Mouse (Mus musculus) hindbrain, embryonic 15.5 days (tissue): ENCODE measurements around the gene Spint2. TPM values are rescaled to one million over a fixed set of nuclear protein-coding genes. Genes with fewer than 3 reads are reported as not detected.

ENCODE experiments used
- ATAC-seq: fragments of 200-750 bp; cut with Nextera tagmentation; 2 replicates; pipeline ENCODE4 v1.8.0; 2017; ENCODE audit warnings: low read depth, moderate number of reproducible peaks, moderate TSS enrichment; ENCODE audit not compliant: low FRiP score
- H3K27ac ChIP-seq: fragments of 300-500 bp; sonication (generic); replicated peaks from 2 replicates; pipeline ENCODE4 v1.5.1; 2015; ENCODE audit warnings: mild to moderate bottlenecking, inconsistent platforms
- H3K27me3 ChIP-seq: fragments of 300-500 bp; sonication (generic); 2 replicates; pipeline ENCODE4 v1.6.1; 2015; ENCODE audit warnings: control low read depth, inconsistent platforms
- H3K36me3 ChIP-seq: fragments of 300-500 bp; sonication (generic); 2 replicates; pipeline ENCODE4 v1.6.1; 2015; ENCODE audit warnings: control low read depth, inconsistent platforms
- H3K4me1 ChIP-seq: fragments of 300-500 bp; sonication (generic); replicated peaks from 2 replicates; pipeline ENCODE4 v1.6.1; 2015; ENCODE audit warnings: control low read depth, inconsistent platforms
- H3K4me2 ChIP-seq: fragments of 300-500 bp; sonication (generic); 2 replicates; pipeline ENCODE4 v1.6.1; 2015; ENCODE audit warnings: moderate library complexity, mild to moderate bottlenecking, inconsistent platforms
- H3K4me3 ChIP-seq: fragments of 300-500 bp; sonication (generic); 2 replicates; pipeline ENCODE4 v1.5.1; 2015; ENCODE audit warnings: mild to moderate bottlenecking, inconsistent platforms
- H3K9ac ChIP-seq: fragments of 300-500 bp; sonication (generic); 2 replicates; pipeline ENCODE4 v1.6.1; 2015; ENCODE audit warnings: inconsistent platforms
- H3K9me3 ChIP-seq: fragments of 300-500 bp; sonication (generic); 2 replicates; pipeline ENCODE4 v1.6.1; 2016; ENCODE audit warnings: control low read depth, inconsistent platforms
- WGBS: fragments of 180-500 bp; shearing (Covaris S2); methylation state at CpG from one replicate; pipeline ENCODE4 v1.1.7; 2015; 5-methylcytosine and 5-hydroxymethylcytosine counted together
- polyA plus RNA-seq: library from polyadenylated mRNA; unstranded; fragments of >200 nt; fragmentation: Nextera tagmentation; extraction: Ambion mirVana; gene quantifications from 2 replicates; pipeline ENCODE4 v1.2.1, GENCODE M21; 2015

Gene Spint2
- polyA plus RNA-seq, 1 experiment from 2014 or later: 84.5 TPM

- H3K4me3 ChIP-seq: no peak overlapping the region
- H3K4me1 ChIP-seq: no peaks in the 10 kb centered on the region
- no peak overlapping the region for H3K9ac ChIP-seq
- no peaks in the 10 kb centered on the region for H3K36me3 ChIP-seq
- no peaks in the 10 kb centered on the region for H3K9me3 ChIP-seq
- H3K27ac ChIP-seq: no peak overlapping the region
- no peaks in the 10 kb centered on the region for H3K27me3 ChIP-seq
- ATAC-seq: no peak
- no peak overlapping the region for H3K4me2 ChIP-seq
- WGBS: 65% methylated on average over 4 of the region's 4 CpGs
These were observed 14.8 kb downstream of the Spint2 start for GRCm38 (mm10) chr7:29266931-29267330.

DNA sequence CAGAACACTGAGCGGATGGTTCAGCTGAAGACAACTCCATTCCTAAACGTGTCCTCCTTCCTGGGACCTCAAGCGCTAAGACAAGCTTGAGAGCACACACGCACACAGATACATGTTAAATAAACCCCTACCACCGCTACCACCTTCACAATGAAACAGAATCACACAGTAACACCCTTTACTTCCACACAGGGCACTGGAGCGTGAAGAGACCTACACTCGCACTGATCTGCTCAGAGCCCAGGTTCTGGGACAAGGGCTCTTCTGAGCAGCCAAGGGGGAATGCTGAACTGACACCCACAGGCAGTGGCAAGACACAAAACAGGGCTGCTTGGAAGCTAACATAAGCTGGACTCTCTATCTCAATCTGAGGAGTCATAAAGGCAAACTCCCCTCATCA lies 16.1 kb downstream of the Spint2 start:
- Histone ChIP-seq H3K9me3 (no peaks in the 10 kb centered on the region), H3K27me3 (no peaks in the 10 kb centered on the region), H3K4me2 (no peak overlapping the region), H3K4me1 (no peaks in the 10 kb centered on the region), H3K4me3 (no peak overlapping the region), H3K27ac (no peak overlapping the region), H3K9ac (no peak overlapping the region), H3K36me3 (no peaks in the 10 kb centered on the region)
- 85% methylated on average over 7 of the region's 7 CpGs for WGBS
- ATAC-seq: no peak

- H3K4me2 ChIP-seq: no peak overlapping the region
- no peaks in the 10 kb centered on the region for H3K9me3 ChIP-seq
- H3K36me3 ChIP-seq: no peaks in the 10 kb centered on the region
- WGBS: 94% methylated on average over 3 of the region's 3 CpGs
- no peak for ATAC-seq
- no peak overlapping the region for H3K4me3 ChIP-seq
- no peak overlapping the region for H3K9ac ChIP-seq
- H3K4me1 ChIP-seq: no peaks in the 10 kb centered on the region
- no peak overlapping the region for H3K27ac ChIP-seq
- no peaks in the 10 kb centered on the region for H3K27me3 ChIP-seq
These were observed 17.9 kb downstream of the Spint2 start for GRCm38 (mm10) chr7:29263831-29264230.

DNA sequence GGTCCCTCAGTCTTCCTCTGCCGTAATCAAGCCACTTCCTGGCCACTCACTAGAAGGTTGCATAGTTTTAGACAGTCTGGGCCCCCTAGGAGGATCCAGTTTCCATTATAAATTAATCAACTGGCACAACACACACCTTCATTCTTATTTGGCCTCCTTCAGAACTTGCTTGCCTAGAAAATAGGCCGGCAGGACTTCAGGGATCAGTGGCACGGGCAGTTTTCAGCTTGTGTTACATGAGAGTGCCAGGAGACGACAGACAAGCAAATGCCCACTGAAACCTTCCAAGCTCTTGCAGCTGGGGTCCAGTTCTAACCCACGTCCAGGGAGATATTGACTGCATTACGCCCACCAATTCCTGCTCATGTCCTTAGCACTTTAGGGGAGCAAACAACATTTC lies 19.6 kb downstream of the Spint2 start:
- Histone ChIP-seq H3K4me1 (no peaks in the 10 kb centered on the region), H3K27ac (no peak overlapping the region), H3K36me3 (no peaks in the 10 kb centered on the region), H3K9me3 (no peaks in the 10 kb centered on the region), H3K4me3 (no peak overlapping the region), H3K27me3 (no peaks in the 10 kb centered on the region), H3K4me2 (no peak overlapping the region), H3K9ac (no peak overlapping the region)
- WGBS: 84% methylated on average over 6 of the region's 6 CpGs
- ATAC-seq: no peak

- H3K9ac ChIP-seq: no peak overlapping the region
- H3K4me2 ChIP-seq: no peak overlapping the region
- no peak overlapping the region for H3K27ac ChIP-seq
- 0 out of 2 replicates have a peak, but pooled peaks cover 4% of the 10 kb centered on the region for H3K36me3 ChIP-seq
- H3K4me3 ChIP-seq: no peak overlapping the region
- no peak for ATAC-seq
- WGBS: 63% methylated on average over 10 of the region's 10 CpGs
- H3K4me1 ChIP-seq: no peaks in the 10 kb centered on the region
- no peaks in the 10 kb centered on the region for H3K27me3 ChIP-seq
- H3K9me3 ChIP-seq: no peaks in the 10 kb centered on the region
These were observed 21.7 kb downstream of the Spint2 start for GRCm38 (mm10) chr7:29259781-29260730.

- no peaks in the 10 kb centered on the region for H3K9me3 ChIP-seq
- H3K4me2 ChIP-seq: no peak overlapping the region
These were observed 24.3 kb downstream of the Spint2 start for GRCm38 (mm10) chr7:29257368-29257767.

GRCm38 (mm10) chr7:29255875-29256274 lies 25.8 kb downstream of the Spint2 start:
- Histone ChIP-seq H3K27me3 (no peaks in the 10 kb centered on the region), H3K4me3 (no peak overlapping the region), H3K9me3 (no peaks in the 10 kb centered on the region), H3K36me3 (0 out of 2 replicates have a peak, but pooled peaks cover 7% of the 10 kb centered on the region), H3K9ac (no peak overlapping the region), H3K27ac (no peak overlapping the region), H3K4me1 (no peaks in the 10 kb centered on the region), H3K4me2 (no peak overlapping the region)
- 81% methylated on average over 4 of the region's 4 CpGs for WGBS
- no peak for ATAC-seq

More at GRCm38 (mm10) chr7:29257368-29257767, 24.3 kb downstream of the Spint2 start:
- no peak overlapping the region for H3K27ac ChIP-seq
- H3K4me1 ChIP-seq: no peaks in the 10 kb centered on the region
- no peak overlapping the region for H3K4me3 ChIP-seq
- ATAC-seq: no peak
- no peaks in the 10 kb centered on the region for H3K27me3 ChIP-seq
- 0 out of 2 replicates have a peak, but pooled peaks cover 7% of the 10 kb centered on the region for H3K36me3 ChIP-seq
- H3K9ac ChIP-seq: no peak overlapping the region
- WGBS: 79% methylated on average over 1 of the region's 1 CpGs

DNA sequence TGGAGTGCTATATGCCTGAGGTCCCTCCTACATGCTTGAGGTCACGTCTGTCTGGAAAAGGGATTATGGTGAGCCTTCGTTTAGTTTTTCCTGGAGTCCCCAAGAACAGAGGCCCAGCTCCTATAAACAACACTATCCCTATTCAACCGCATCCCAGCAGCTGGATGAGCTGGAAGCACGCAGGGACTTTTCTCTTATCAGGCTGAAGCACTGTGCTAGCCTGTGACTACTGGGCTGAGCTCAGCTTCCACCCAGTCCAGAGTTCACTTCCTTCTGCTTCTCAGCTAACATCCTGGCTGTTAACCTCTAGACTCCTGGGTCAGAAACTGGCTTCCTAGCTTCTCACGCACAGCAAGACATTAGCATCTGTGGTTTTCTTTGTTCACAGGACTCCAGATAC lies 27.9 kb downstream of the Spint2 start:
- 0 out of 2 replicates have a peak, but pooled peaks cover 7% of the 10 kb centered on the region for H3K36me3 ChIP-seq
- no peak overlapping the region for H3K27ac ChIP-seq
- H3K9ac ChIP-seq: no peak overlapping the region
- no peak for ATAC-seq
- no peaks in the 10 kb centered on the region for H3K9me3 ChIP-seq
- H3K27me3 ChIP-seq: peaks cover 4% of the 10 kb centered on the region; the same call in 1 of the 2 replicates
- H3K4me2 ChIP-seq: no peak overlapping the region
- H3K4me3 ChIP-seq: no peak overlapping the region
- 65% methylated on average over 5 of the region's 5 CpGs for WGBS
- no peaks in the 10 kb centered on the region for H3K4me1 ChIP-seq

- 0 out of 2 replicates have a peak, but pooled peaks cover 7% of the 10 kb centered on the region for H3K36me3 ChIP-seq
- ATAC-seq: no peak
- H3K4me1 ChIP-seq: 0 out of 2 replicates have a peak, but pooled peaks cover 6% of the 10 kb centered on the region
- H3K4me2 ChIP-seq: no peak overlapping the region
- H3K27ac ChIP-seq: no peak overlapping the region
- WGBS: 89% methylated on average over 3 of the region's 3 CpGs
- H3K9me3 ChIP-seq: no peaks in the 10 kb centered on the region
- H3K9ac ChIP-seq: no peak overlapping the region
- peaks cover 21% of the 10 kb centered on the region for H3K27me3 ChIP-seq
- no peak overlapping the region for H3K4me3 ChIP-seq
These were observed 30.5 kb downstream of the Spint2 start for GRCm38 (mm10) chr7:29251166-29251565.

GRCm38 (mm10) chr7:29248261-29248841 lies 33.4 kb downstream of the Spint2 start, which contains the start of gene 2200002D01Rik:
Gene 2200002D01Rik (minus strand): TSS chr7:29248466.
- peak within 1 kb of the TSS; percentile 7; the same call in 1 of the 2 replicates for H3K4me3 ChIP-seq
- no peak for ATAC-seq

DNA sequence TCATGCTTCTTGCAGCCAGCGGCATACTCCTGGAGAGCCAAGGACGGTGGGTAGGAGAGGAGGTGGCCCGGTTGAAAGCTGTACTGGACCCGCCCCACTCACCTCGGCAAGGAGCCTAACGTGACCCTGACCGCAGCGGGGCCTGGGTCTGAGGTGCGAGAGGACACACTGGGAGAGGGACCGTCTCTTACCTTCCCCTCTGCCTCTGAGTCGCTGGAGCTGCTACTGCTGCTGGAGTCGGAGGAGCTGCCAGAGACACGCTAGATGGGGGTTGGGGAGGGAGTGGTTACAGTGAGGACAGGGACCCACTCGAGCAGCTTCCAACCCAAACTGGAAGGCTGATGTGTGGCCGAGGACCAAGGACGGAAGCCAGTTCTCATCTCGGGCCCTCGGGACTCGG lies 34.0 kb downstream of the Spint2 start:
- Histone ChIP-seq H3K9me3 (no peaks in the 10 kb centered on the region), H3K4me3 (peak overlapping the region; percentile 7; the same call in 1 of the 2 replicates), H3K27ac (no peak overlapping the region), H3K4me1 (0 out of 2 replicates have a peak, but pooled peaks cover 6% of the 10 kb centered on the region), H3K9ac (no peak overlapping the region), H3K4me2 (peak overlapping the region; percentile 41), H3K36me3 (0 out of 2 replicates have a peak, but pooled peaks cover 4% of the 10 kb centered on the region), H3K27me3 (peaks cover 21% of the 10 kb centered on the region)
- 20% methylated on average over 19 of the region's 19 CpGs for WGBS
- ATAC-seq: 0 out of 2 replicates have a peak, but pooled peaks have one; percentile 20

More at GRCm38 (mm10) chr7:29248261-29248841, 33.4 kb downstream of the Spint2 start, which contains the start of gene 2200002D01Rik:
- Histone ChIP-seq H3K4me2 (peak within 1 kb of the TSS; percentile 41), H3K27ac (no peak within 1 kb of the TSS), H3K4me1 (0 out of 2 replicates have a peak, but pooled peaks cover 6% of the 10 kb centered on the region), H3K9me3 (no peaks in the 10 kb centered on the region), H3K27me3 (peaks cover 21% of the 10 kb centered on the region), H3K36me3 (0 out of 2 replicates have a peak, but pooled peaks cover 4% of the 10 kb centered on the region), H3K9ac (no peak within 1 kb of the TSS)
- 15% methylated on average over 20 of the region's 20 CpGs for WGBS

GRCm38 (mm10) chr7:29247314-29247700 lies 34.4 kb downstream of the Spint2 start:
- Histone ChIP-seq H3K27ac (no peak overlapping the region), H3K4me2 (peak overlapping the region; percentile 41), H3K9me3 (no peaks in the 10 kb centered on the region), H3K9ac (no peak overlapping the region), H3K4me3 (peak overlapping the region; percentile 7; the same call in 1 of the 2 replicates), H3K36me3 (0 out of 2 replicates have a peak, but pooled peaks cover 4% of the 10 kb centered on the region), H3K27me3 (peaks cover 21% of the 10 kb centered on the region), H3K4me1 (0 out of 2 replicates have a peak, but pooled peaks cover 6% of the 10 kb centered on the region)
- WGBS: 27% methylated on average over 16 of the region's 16 CpGs
- no peak for ATAC-seq
